Mouse (Mus musculus) limb, embryonic 10.5 days (tissue): ENCODE data around the gene Hs3st5. TPM values are rescaled to one million over a fixed set of nuclear protein-coding genes. Genes with fewer than 3 reads are reported as not detected.
"Not testable (repeated sequence)": the region's sequence is repeated elsewhere in the genome, so short reads cannot be mapped to it uniquely, and the experiment has no call there.

Experiments
- DNase-seq: peaks from one replicate; pipeline ENCODE4 v3.0.0-alpha.2; 2017; ENCODE audit warnings: low spot score
- H3K27ac ChIP-seq: fragments of 300-500 bp; sonication (generic); 2 replicates; pipeline ENCODE4 v1.5.1; 2016; ENCODE audit warnings: mild to moderate bottlenecking
- H3K27me3 ChIP-seq: fragments of 300-500 bp; sonication (generic); 2 replicates; pipeline ENCODE4 v1.6.1; 2016; ENCODE audit warnings: low read depth, mild to moderate bottlenecking; ENCODE audit not compliant: poor library complexity, severe bottlenecking
- H3K36me3 ChIP-seq: fragments of 300-500 bp; sonication (generic); 2 replicates; pipeline ENCODE4 v1.6.1; 2016; ENCODE audit warnings: mild to moderate bottlenecking, moderate library complexity
- H3K4me1 ChIP-seq: fragments of 300-500 bp; sonication (generic); 2 replicates; pipeline ENCODE4 v1.6.1; 2016
- H3K4me3 ChIP-seq: fragments of 300-500 bp; sonication (generic); 2 replicates; pipeline ENCODE4 v1.5.1; 2016; ENCODE audit warnings: mild to moderate bottlenecking, moderate library complexity
- H3K9me3 ChIP-seq: fragments of 300-500 bp; sonication (generic); replicated peaks from 2 replicates; pipeline ENCODE4 v1.6.1; 2016; ENCODE audit warnings: mild to moderate bottlenecking
- WGBS: fragments of 180-500 bp; shearing (Covaris S2); methylation state at CpG from one replicate; pipeline ENCODE4 v1.1.7; 2016; 5-methylcytosine and 5-hydroxymethylcytosine counted together
- polyA plus RNA-seq: library from polyadenylated mRNA; unstranded; fragments of >200 nt; fragmentation: Nextera tagmentation; extraction: Ambion mirVana; gene quantifications from 2 replicates; pipeline ENCODE4 v1.2.1, GENCODE M21; 2016

Hs3st5 gene
- polyA plus RNA-seq, 1 experiment from 2014 or later: 0.20 TPM

GRCm38 (mm10) chr10:36610400-36610799, 103.8 kb downstream of the Hs3st5 start:
- Histone ChIP-seq H3K27ac (no peak overlapping the region), H3K36me3 (no peaks in the 10 kb centered on the region), H3K27me3 (no peaks in the 10 kb centered on the region), H3K4me3 (no peak overlapping the region), H3K4me1 (no peaks in the 10 kb centered on the region), H3K9me3 (no peaks in the 10 kb centered on the region)
- no peak for DNase-seq
- WGBS: 100% methylated on average over 1 of the region's 1 CpGs

- not testable (repeated sequence) for H3K9me3 ChIP-seq, H3K27ac ChIP-seq, H3K27me3 ChIP-seq, DNase-seq, H3K36me3 ChIP-seq, H3K4me3 ChIP-seq, H3K4me1 ChIP-seq
- WGBS: 39% methylated on average over 1 of the region's 1 CpGs
Measured at GRCm38 (mm10) chr10:36611415-36611814, 104.8 kb downstream of the Hs3st5 start.

GRCm38 (mm10) chr10:36623037-36623436, 116.4 kb downstream of the Hs3st5 start:
- no peaks in the 10 kb centered on the region for H3K4me1 ChIP-seq
- H3K27me3 ChIP-seq: no peaks in the 10 kb centered on the region
- H3K36me3 ChIP-seq: no peaks in the 10 kb centered on the region
- no peak overlapping the region for H3K27ac ChIP-seq
- DNase-seq: no peak
- 89% methylated on average over 1 of the region's 1 CpGs for WGBS
- no peak overlapping the region for H3K4me3 ChIP-seq
- no peaks in the 10 kb centered on the region for H3K9me3 ChIP-seq

GRCm38 (mm10) chr10:36627952-36628351, 121.3 kb downstream of the Hs3st5 start:
- WGBS: 91% methylated on average over 4 of the region's 4 CpGs

GRCm38 (mm10) chr10:36631746-36632145, 125.1 kb downstream of the Hs3st5 start:
- WGBS: 81% methylated on average over 1 of the region's 1 CpGs
- Histone ChIP-seq H3K4me3 (no peak overlapping the region), H3K27ac (no peak overlapping the region), H3K9me3 (no peaks in the 10 kb centered on the region), H3K4me1 (no peaks in the 10 kb centered on the region), H3K27me3 (no peaks in the 10 kb centered on the region), H3K36me3 (no peaks in the 10 kb centered on the region)
- DNase-seq: no peak

More at GRCm38 (mm10) chr10:36627952-36628351, 121.3 kb downstream of the Hs3st5 start:
- Histone ChIP-seq H3K9me3 (no peaks in the 10 kb centered on the region), H3K4me3 (no peak overlapping the region), H3K27ac (no peak overlapping the region), H3K4me1 (no peaks in the 10 kb centered on the region), H3K27me3 (no peaks in the 10 kb centered on the region), H3K36me3 (no peaks in the 10 kb centered on the region)
- DNase-seq: no peak

- 77% methylated on average over 5 of the region's 5 CpGs for WGBS
- Histone ChIP-seq H3K4me1 (no peaks in the 10 kb centered on the region), H3K36me3 (no peaks in the 10 kb centered on the region), H3K4me3 (no peak overlapping the region), H3K27me3 (no peaks in the 10 kb centered on the region), H3K27ac (no peak overlapping the region), H3K9me3 (no peaks in the 10 kb centered on the region)
- DNase-seq: no peak
Measured at GRCm38 (mm10) chr10:36650653-36651052, 144.0 kb downstream of the Hs3st5 start.

GRCm38 (mm10) chr10:36713974-36714373, 207.4 kb downstream of the Hs3st5 start:
- Histone ChIP-seq H3K27ac (no peak overlapping the region), H3K4me1 (no peaks in the 10 kb centered on the region), H3K27me3 (no peaks in the 10 kb centered on the region), H3K9me3 (no peaks in the 10 kb centered on the region), H3K4me3 (no peak overlapping the region), H3K36me3 (no peaks in the 10 kb centered on the region)
- DNase-seq: no peak
- WGBS: 81% methylated on average over 3 of the region's 3 CpGs

- DNase-seq: no peak
- WGBS: 95% methylated on average over 3 of the region's 3 CpGs
- Histone ChIP-seq H3K27ac (no peak overlapping the region), H3K36me3 (no peaks in the 10 kb centered on the region), H3K9me3 (no peaks in the 10 kb centered on the region), H3K27me3 (no peaks in the 10 kb centered on the region), H3K4me1 (peaks cover 3% of the 10 kb centered on the region), H3K4me3 (no peak overlapping the region)
Measured at GRCm38 (mm10) chr10:36726239-36726638, 219.6 kb downstream of the Hs3st5 start.

GRCm38 (mm10) chr10:36729361-36730098, 222.9 kb downstream of the Hs3st5 start:
- no peak overlapping the region for H3K27ac ChIP-seq
- no peaks in the 10 kb centered on the region for H3K36me3 ChIP-seq
- no peaks in the 10 kb centered on the region for H3K27me3 ChIP-seq
- no peak overlapping the region for H3K4me3 ChIP-seq
- 76% methylated on average over 13 of the region's 13 CpGs for WGBS
- H3K4me1 ChIP-seq: peaks cover 3% of the 10 kb centered on the region
- no peaks in the 10 kb centered on the region for H3K9me3 ChIP-seq
- no peak for DNase-seq

- no peak overlapping the region for H3K4me3 ChIP-seq
- no peaks in the 10 kb centered on the region for H3K36me3 ChIP-seq
- no peaks in the 10 kb centered on the region for H3K4me1 ChIP-seq
- no peak overlapping the region for H3K27ac ChIP-seq
- DNase-seq: no peak
- H3K27me3 ChIP-seq: no peaks in the 10 kb centered on the region
- H3K9me3 ChIP-seq: no peaks in the 10 kb centered on the region
Measured at GRCm38 (mm10) chr10:36739375-36739774, 232.8 kb downstream of the Hs3st5 start.

GRCm38 (mm10) chr10:36750021-36750420, 243.4 kb downstream of the Hs3st5 start:
- Histone ChIP-seq H3K27me3 (no peaks in the 10 kb centered on the region), H3K4me1 (no peaks in the 10 kb centered on the region), H3K9me3 (no peaks in the 10 kb centered on the region), H3K27ac (no peak overlapping the region), H3K4me3 (no peak overlapping the region), H3K36me3 (no peaks in the 10 kb centered on the region)
- DNase-seq: no peak
- 71% methylated on average over 1 of the region's 1 CpGs for WGBS

GRCm38 (mm10) chr10:36754471-36754870, 247.9 kb downstream of the Hs3st5 start:
- no peak for DNase-seq
- WGBS: 70% methylated on average over 1 of the region's 1 CpGs
- Histone ChIP-seq H3K4me1 (no peaks in the 10 kb centered on the region), H3K9me3 (no peaks in the 10 kb centered on the region), H3K27me3 (no peaks in the 10 kb centered on the region), H3K27ac (no peak overlapping the region), H3K4me3 (no peak overlapping the region), H3K36me3 (no peaks in the 10 kb centered on the region)

- Histone ChIP-seq H3K9me3 (no peaks in the 10 kb centered on the region), H3K36me3 (no peaks in the 10 kb centered on the region), H3K4me3 (no peak overlapping the region), H3K27me3 (no peaks in the 10 kb centered on the region), H3K27ac (no peak overlapping the region), H3K4me1 (no peaks in the 10 kb centered on the region)
- no peak for DNase-seq
Measured at GRCm38 (mm10) chr10:36773595-36773994, 267.0 kb downstream of the Hs3st5 start.

GRCm38 (mm10) chr10:36774898-36775297, 268.3 kb downstream of the Hs3st5 start:
- Histone ChIP-seq H3K9me3 (no peaks in the 10 kb centered on the region), H3K4me3 (no peak overlapping the region), H3K4me1 (no peaks in the 10 kb centered on the region), H3K27me3 (no peaks in the 10 kb centered on the region), H3K36me3 (no peaks in the 10 kb centered on the region), H3K27ac (no peak overlapping the region)
- no peak for DNase-seq
- WGBS: 82% methylated on average over 6 of the region's 6 CpGs
